Mouse (Mus musculus): Measurements from ENCODE around the gene Shroom3. TPM values are rescaled to one million over a fixed set of nuclear protein-coding genes. Genes with fewer than 3 reads are reported as not detected.
A peak's percentile ranks its signal among the peaks of the same experiment; 100 is the strongest.

Gene Shroom3
- polyA plus RNA-seq, 1 experiment: 4.4 TPM

DNA sequence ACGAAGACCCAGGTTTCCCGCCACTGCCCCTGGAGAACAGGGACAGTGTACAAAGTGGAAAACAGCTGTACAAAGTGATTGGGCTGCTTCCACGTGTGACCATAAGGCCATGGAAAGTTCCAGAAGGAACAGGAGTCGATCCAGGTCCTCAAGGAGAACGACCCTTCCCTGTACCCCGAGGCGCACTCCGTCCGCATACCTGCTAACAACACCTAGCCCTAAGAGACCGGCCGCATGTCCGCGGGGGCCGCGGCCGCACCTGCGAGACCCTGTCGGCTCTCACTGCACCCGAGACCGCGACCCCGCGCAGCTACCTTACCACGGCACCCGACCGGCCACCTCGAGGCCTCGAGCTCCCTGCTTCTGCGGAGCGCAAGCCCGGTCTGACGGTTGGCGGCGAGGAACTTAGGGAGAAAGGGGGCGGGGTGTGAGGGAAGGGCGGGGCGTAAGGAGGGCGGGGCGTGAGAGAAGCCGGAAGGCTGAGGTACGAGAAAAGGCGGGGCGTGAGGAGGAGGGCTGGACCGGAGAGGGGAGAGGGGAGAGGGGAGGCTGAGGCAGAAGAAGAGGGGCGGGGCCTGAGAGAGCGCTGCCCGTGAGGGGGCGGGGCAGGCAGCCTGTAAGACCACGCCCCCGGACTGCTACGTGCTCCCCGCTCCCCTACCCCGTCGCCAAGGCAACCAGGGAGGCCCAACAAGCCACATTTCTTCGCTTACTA, 8.2 kb upstream of the Shroom3 start, which contains the start of gene Ccdc158:
Gene Ccdc158 (minus strand): TSS at position 413 of the 715 bp plus-strand sequence.
- Histone ChIP-seq H3K27me3 (ENCODE audit: control insufficient read depth, insufficient read depth, low read length) (no peaks in the 10 kb centered on the region; the same call in 1 of the 2 replicates), H3K4me3 (replicated peaks; ENCODE audit: insufficient read depth, low read depth, low read length) (peak within 1 kb of the TSS; percentile 28), H3K4me1 (ENCODE audit: control insufficient read depth, insufficient read depth, low read length) (no peaks in the 10 kb centered on the region; the same call in 1 of the 2 replicates), H3K27ac (ENCODE audit: insufficient read depth, low read length) (no peak within 1 kb of the TSS)
- TF ChIP-seq CTCF (IDR thresholded peaks at IDR 0.05; ENCODE audit: borderline replicate concordance, insufficient read depth, low read depth, low read length): no peak
- WGBS: 14% methylated on average over 51 of the region's 55 CpGs
- DNase-seq: peak; percentile 21 to 26

DNA sequence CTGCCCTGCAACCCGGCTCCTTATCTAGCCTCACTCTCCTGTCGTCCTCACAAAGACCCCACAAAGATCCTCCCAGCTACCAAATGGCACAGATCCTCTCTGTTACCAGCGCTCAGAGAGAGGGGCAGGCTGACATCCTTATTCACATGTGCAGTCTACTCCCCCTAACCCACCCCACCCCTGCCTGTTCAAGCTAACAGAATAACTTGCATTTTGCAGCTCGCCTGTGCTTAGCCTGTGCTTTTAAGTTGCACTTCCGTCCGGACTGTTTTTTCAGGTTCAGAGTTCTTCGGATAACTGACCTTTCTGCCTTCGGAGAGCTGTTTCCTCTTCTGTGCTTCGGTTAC, 7.7 kb upstream of the Shroom3 start:
- no peak overlapping the region for H3K27ac ChIP-seq (ENCODE audit: insufficient read depth, low read length)
- WGBS: 2% methylated on average over 9 of the region's 9 CpGs
- no peaks in the 10 kb centered on the region; the same call in 1 of the 2 replicates for H3K27me3 ChIP-seq (ENCODE audit: control insufficient read depth, insufficient read depth, low read length)
- TF ChIP-seq POLR2A (IDR thresholded peaks at IDR 0.05; ENCODE audit: borderline replicate concordance, insufficient read depth, low read length): no peak
- no peak for DNase-seq
- peak overlapping the region; percentile 2 for H3K4me3 ChIP-seq (replicated peaks; ENCODE audit: insufficient read depth, low read depth, low read length)
- no peaks in the 10 kb centered on the region; the same call in 1 of the 2 replicates for H3K4me1 ChIP-seq (ENCODE audit: control insufficient read depth, insufficient read depth, low read length)

DNA sequence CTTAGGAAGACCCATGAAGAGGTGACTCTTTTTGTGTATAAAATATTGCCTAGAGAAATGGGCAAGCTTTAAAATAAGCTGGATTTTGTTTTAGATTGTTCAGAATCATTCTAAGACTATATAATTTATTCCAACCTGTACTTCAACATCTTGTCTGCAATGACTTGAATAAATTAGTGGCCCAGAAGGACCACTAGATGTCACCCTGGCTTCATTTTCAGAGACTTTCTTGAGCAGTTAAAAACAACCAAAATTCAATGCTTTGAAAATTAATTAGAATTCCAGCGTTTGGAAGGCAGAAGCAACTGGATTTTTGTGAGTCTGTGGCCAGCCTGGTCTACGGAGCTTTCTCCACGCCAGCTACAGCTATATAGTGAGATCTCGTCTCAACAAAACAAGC, 3.8 kb upstream of the Shroom3 start:
- no peak; the same call in 1 of the 2 replicates for TF ChIP-seq CTCF (IDR thresholded peaks at IDR 0.05; ENCODE audit: borderline replicate concordance, insufficient read depth, low read depth, low read length)
- no peak for TF ChIP-seq POLR2A (IDR thresholded peaks at IDR 0.05; ENCODE audit: borderline replicate concordance, insufficient read depth, low read length)

GRCm38 (mm10) chr5:92681861-92682260, 1.4 kb upstream of the Shroom3 start:
- 96% methylated on average over 10 of the region's 10 CpGs for WGBS
- TF ChIP-seq POLR2A (IDR thresholded peaks at IDR 0.05; ENCODE audit: borderline replicate concordance, insufficient read depth, low read length) (no peak), CTCF (IDR thresholded peaks at IDR 0.05; ENCODE audit: borderline replicate concordance, insufficient read depth, low read depth, low read length) (no peak)
- no peaks in the 10 kb centered on the region for H3K4me1 ChIP-seq (ENCODE audit: control insufficient read depth, insufficient read depth, low read length)

More for the DNA sequence above, 3.8 kb upstream of the Shroom3 start:
- no peaks in the 10 kb centered on the region; the same call in 1 of the 2 replicates for H3K4me1 ChIP-seq (ENCODE audit: control insufficient read depth, insufficient read depth, low read length)
- WGBS: 20% methylated on average over 4 of the region's 4 CpGs
- H3K27me3 ChIP-seq (ENCODE audit: control insufficient read depth, insufficient read depth, low read length): peaks cover 2% of the 10 kb centered on the region; the same call in 1 of the 2 replicates
- no peak overlapping the region for H3K27ac ChIP-seq (ENCODE audit: insufficient read depth, low read length)
- H3K4me3 ChIP-seq (replicated peaks; ENCODE audit: insufficient read depth, low read depth, low read length): no peak overlapping the region
- DNase-seq: no peak

DNA sequence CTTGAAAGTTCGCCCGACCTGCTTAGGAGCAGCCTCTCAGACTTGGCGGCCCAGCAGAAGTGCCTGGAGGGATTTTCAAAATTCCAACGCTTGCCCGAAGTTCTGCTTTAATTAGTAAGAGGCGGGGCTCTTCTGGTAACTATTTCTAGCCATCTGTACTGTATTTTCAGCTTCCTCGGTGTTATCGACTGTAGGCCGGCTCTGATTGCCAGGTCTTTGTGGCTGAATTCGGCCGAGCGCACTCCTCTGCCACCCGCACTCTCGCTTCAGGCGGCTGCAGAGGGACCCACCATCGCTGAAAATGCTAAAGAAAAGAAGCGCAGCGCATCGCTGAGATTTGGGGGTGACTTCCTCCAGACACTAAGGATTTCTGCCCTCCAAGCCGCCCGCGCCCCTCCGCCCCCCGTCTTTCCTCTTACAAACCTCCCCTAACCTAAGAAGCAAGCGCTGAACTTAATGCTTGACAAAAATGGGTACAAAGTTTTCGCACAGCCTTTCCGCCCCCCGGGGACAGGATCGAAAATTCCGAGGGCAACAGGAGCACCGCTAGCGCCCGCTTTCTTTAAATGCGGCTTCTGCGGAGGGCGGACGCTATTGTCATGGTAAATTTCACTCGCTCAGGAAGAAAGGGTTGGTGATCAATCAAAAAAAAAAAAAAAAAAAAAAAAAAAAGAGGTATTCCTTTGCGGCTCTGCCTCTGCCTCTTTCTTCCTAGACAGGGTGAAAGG, 450 bp upstream of the Shroom3 start:
- 7% methylated on average over 39 of the region's 39 CpGs for WGBS
- no peak overlapping the region for H3K27ac ChIP-seq (ENCODE audit: insufficient read depth, low read length)
- H3K4me3 ChIP-seq (replicated peaks; ENCODE audit: insufficient read depth, low read depth, low read length): peak overlapping the region; percentile 46
- no peak for TF ChIP-seq CTCF (IDR thresholded peaks at IDR 0.05; ENCODE audit: borderline replicate concordance, insufficient read depth, low read depth, low read length)
- TF ChIP-seq POLR2A (IDR thresholded peaks at IDR 0.05; ENCODE audit: borderline replicate concordance, insufficient read depth, low read length): no peak
- peaks cover 2% of the 10 kb centered on the region; the same call in 1 of the 2 replicates for H3K27me3 ChIP-seq (ENCODE audit: control insufficient read depth, insufficient read depth, low read length)
- H3K4me1 ChIP-seq (ENCODE audit: control insufficient read depth, insufficient read depth, low read length): no peaks in the 10 kb centered on the region
- DNase-seq: peak in 1 of 2 experiments; percentile 16

More at GRCm38 (mm10) chr5:92681861-92682260, 1.4 kb upstream of the Shroom3 start:
- Histone ChIP-seq H3K27ac (ENCODE audit: insufficient read depth, low read length) (no peak overlapping the region), H3K4me3 (replicated peaks; ENCODE audit: insufficient read depth, low read depth, low read length) (no peak overlapping the region), H3K27me3 (ENCODE audit: control insufficient read depth, insufficient read depth, low read length) (peaks cover 2% of the 10 kb centered on the region; the same call in 1 of the 2 replicates)
- DNase-seq: no peak

GRCm38 (mm10) chr5:92683871-92684475, 738 bp downstream of the Shroom3 start:
- Histone ChIP-seq H3K27ac (ENCODE audit: insufficient read depth, low read length) (no peak overlapping the region), H3K4me3 (replicated peaks; ENCODE audit: insufficient read depth, low read depth, low read length) (no peak overlapping the region), H3K4me1 (ENCODE audit: control insufficient read depth, insufficient read depth, low read length) (no peaks in the 10 kb centered on the region), H3K27me3 (ENCODE audit: control insufficient read depth, insufficient read depth, low read length) (peaks cover 2% of the 10 kb centered on the region; the same call in 1 of the 2 replicates)
- no peak for DNase-seq
- WGBS: 58% methylated on average over 9 of the region's 9 CpGs
- no peak for TF ChIP-seq CTCF (IDR thresholded peaks at IDR 0.05; ENCODE audit: borderline replicate concordance, insufficient read depth, low read depth, low read length)
- TF ChIP-seq POLR2A (IDR thresholded peaks at IDR 0.05; ENCODE audit: borderline replicate concordance, insufficient read depth, low read length): no peak

GRCm38 (mm10) chr5:92684715-92685460, 1.7 kb downstream of the Shroom3 start:
- TF ChIP-seq POLR2A (IDR thresholded peaks at IDR 0.05; ENCODE audit: borderline replicate concordance, insufficient read depth, low read length) (no peak), CTCF (IDR thresholded peaks at IDR 0.05; ENCODE audit: borderline replicate concordance, insufficient read depth, low read depth, low read length) (no peak)
- peaks cover 2% of the 10 kb centered on the region; the same call in 1 of the 2 replicates for H3K27me3 ChIP-seq (ENCODE audit: control insufficient read depth, insufficient read depth, low read length)
- no peaks in the 10 kb centered on the region for H3K4me1 ChIP-seq (ENCODE audit: control insufficient read depth, insufficient read depth, low read length)
- no peak for DNase-seq
- no peak overlapping the region for H3K4me3 ChIP-seq (replicated peaks; ENCODE audit: insufficient read depth, low read depth, low read length)
- 93% methylated on average over 16 of the region's 16 CpGs for WGBS
- no peak overlapping the region for H3K27ac ChIP-seq (ENCODE audit: insufficient read depth, low read length)

Measured in cerebellum, adult 2 months (tissue).